Mouse (Mus musculus) embryonic facial prominence, embryonic 14.5 days (tissue): ENCODE results near the gene Spata25. TPM values are rescaled to one million over a fixed set of nuclear protein-coding genes. Genes with fewer than 3 reads are reported as not detected.
"Not testable (repeated sequence)": the region's sequence is repeated elsewhere in the genome, so short reads cannot be mapped to it uniquely, and the experiment has no call there.

Experiments
- ATAC-seq: fragments of 200-750 bp; cut with Nextera tagmentation; 2 replicates; pipeline ENCODE4 v1.8.0; 2017; ENCODE audit warnings: low read depth, moderate number of reproducible peaks, moderate TSS enrichment
- DNase-seq: peaks from one replicate; pipeline ENCODE4 v3.0.0-alpha.2; 2015; ENCODE audit warnings: low spot score
- H3K27ac ChIP-seq: fragments of 300-500 bp; sonication (generic); replicated peaks from 2 replicates; pipeline ENCODE4 v1.5.1; 2014; ENCODE audit warnings: low read depth, mild to moderate bottlenecking, low read length, moderate library complexity
- H3K27me3 ChIP-seq: fragments of 300-500 bp; sonication (generic); replicated peaks from 2 replicates; pipeline ENCODE4 v1.6.1; 2014; ENCODE audit warnings: low read length; ENCODE audit not compliant: control insufficient read depth, insufficient read depth
- H3K36me3 ChIP-seq: fragments of 300-500 bp; sonication (generic); 2 replicates; pipeline ENCODE4 v1.6.1; 2014; ENCODE audit warnings: low read length, mixed read lengths; ENCODE audit not compliant: control insufficient read depth, insufficient read depth
- H3K4me1 ChIP-seq: fragments of 300-500 bp; sonication (generic); 2 replicates; pipeline ENCODE4 v1.6.1; 2014; ENCODE audit warnings: antibody characterized with exemption, low read length; ENCODE audit not compliant: control insufficient read depth, insufficient read depth
- H3K4me2 ChIP-seq: fragments of 300-500 bp; sonication (generic); 2 replicates; pipeline ENCODE4 v1.6.1; 2014; ENCODE audit warnings: low read depth, mild to moderate bottlenecking, low read length, moderate library complexity, mixed read lengths
- H3K4me3 ChIP-seq: fragments of 300-500 bp; sonication (generic); 2 replicates; pipeline ENCODE4 v1.5.1; 2014; ENCODE audit warnings: low read depth, mild to moderate bottlenecking, low read length
- H3K9ac ChIP-seq: fragments of 300-500 bp; sonication (generic); 2 replicates; pipeline ENCODE4 v1.6.1; 2014; ENCODE audit warnings: low read depth, mild to moderate bottlenecking, low read length, moderate library complexity, mixed read lengths
- H3K9me3 ChIP-seq: fragments of 300-500 bp; sonication (generic); 2 replicates; pipeline ENCODE4 v1.6.1; 2016; ENCODE audit warnings: low read length; ENCODE audit not compliant: control insufficient read depth
- WGBS: fragments of 180-500 bp; shearing (Covaris S2); extraction: QIAGEN DNeasy Blood & Tissue Kit; methylation state at CpG from one replicate; pipeline ENCODE4 v1.1.7; 2014; 5-methylcytosine and 5-hydroxymethylcytosine counted together
- polyA plus RNA-seq: library from polyadenylated mRNA; unstranded; fragments of >200 nt; fragmentation: Nextera tagmentation; extraction: Ambion mirVana; gene quantifications from 2 replicates; pipeline ENCODE4 v1.2.1, GENCODE M21; 2014

Gene Spata25
- not detected in 2 replicates for polyA plus RNA-seq

DNA sequence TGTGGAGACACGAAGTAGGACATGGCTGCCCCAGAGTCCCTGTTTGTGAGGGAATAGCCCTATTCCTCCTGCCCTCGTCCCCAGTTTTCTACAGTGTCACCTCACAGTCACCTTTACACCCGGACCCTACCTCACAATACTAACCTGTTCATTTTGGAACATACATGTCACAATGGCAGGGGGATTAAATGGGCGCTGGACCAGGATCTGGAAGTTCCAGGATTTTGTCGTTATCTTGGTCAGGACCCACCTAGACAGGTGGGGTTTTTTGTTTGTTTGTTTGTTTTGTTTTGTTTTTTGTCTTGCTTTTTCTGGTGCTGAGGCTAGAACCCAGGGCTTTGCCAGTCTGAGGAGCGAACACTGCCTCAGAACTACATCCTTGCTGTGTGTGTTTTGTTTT, at the start of gene Spata25:
TSS of gene Spata25 (minus strand) at position 101 of the 400 bp plus-strand sequence.
- Histone ChIP-seq H3K36me3 (peaks cover 32% of the 10 kb centered on the region), H3K9ac (no peak within 1 kb of the TSS), H3K9me3 (no peaks in the 10 kb centered on the region), H3K4me3 (no peak within 1 kb of the TSS), H3K27ac (no peak within 1 kb of the TSS), H3K4me1 (peaks cover 4% of the 10 kb centered on the region), H3K27me3 (no peaks in the 10 kb centered on the region), H3K4me2 (no peak within 1 kb of the TSS)
- WGBS: 82% methylated on average over 6 of the region's 6 CpGs
- DNase-seq: no peak
- ATAC-seq: no peak

DNA sequence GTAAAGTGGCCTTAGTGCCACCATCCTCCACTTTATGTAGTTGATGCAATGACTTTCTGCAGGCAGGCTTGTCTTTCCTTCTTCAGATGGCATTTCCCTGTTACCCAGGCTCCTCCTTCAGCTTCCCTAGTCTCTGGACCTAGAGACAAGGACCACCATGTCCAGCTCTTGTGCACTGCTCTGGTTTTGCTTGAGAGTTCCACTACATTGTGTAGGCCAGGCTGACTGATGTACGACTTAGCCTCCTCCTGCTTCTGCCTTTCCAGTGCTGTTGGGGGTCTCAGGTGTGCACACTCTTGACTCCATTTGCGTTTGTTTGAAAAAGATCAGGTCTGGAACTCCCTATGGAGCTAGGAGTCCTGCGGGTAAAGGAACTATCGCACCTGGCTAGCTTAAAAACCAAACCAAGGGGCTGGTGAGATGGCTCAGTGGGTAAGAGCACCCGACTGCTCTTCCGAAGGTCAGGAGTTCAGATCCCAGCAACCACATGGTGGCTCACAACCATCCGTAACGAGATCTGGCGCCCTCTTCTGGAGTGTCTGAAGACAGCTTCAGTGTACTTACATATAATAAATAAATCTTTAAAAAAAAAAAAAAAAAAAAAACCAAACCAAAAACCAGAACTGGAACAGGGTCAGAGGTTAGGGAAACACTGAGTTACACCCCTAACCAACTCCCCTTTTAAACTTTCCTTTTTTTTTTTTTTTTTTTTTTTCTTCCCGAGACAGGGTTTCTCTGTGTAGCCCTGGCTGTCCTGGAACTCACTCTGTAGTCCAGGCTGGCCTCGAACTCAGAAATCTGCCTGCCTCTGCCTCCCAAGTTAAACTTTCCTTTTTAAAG, 49.3 kb upstream of the Spata25 start:
- not testable (repeated sequence) for H3K9ac ChIP-seq, H3K27me3 ChIP-seq, ATAC-seq, H3K9me3 ChIP-seq, DNase-seq, H3K36me3 ChIP-seq, H3K27ac ChIP-seq
- Histone ChIP-seq H3K4me3 (peak overlapping the region; percentile 87), H3K4me1 (peaks cover 16% of the 10 kb centered on the region), H3K4me2 (peak overlapping the region; percentile 94; the same call in 1 of the 2 replicates)
- 78% methylated on average over 11 of the region's 11 CpGs for WGBS

- peaks cover 14% of the 10 kb centered on the region for H3K4me1 ChIP-seq
- H3K4me2 ChIP-seq, H3K4me3 ChIP-seq, H3K27ac ChIP-seq, DNase-seq, ATAC-seq, H3K27me3 ChIP-seq, H3K9me3 ChIP-seq, H3K36me3 ChIP-seq, H3K9ac ChIP-seq: not testable (repeated sequence)
- 38% methylated on average over 2 of the region's 2 CpGs for WGBS
Observed at GRCm38 (mm10) chr2:164875648-164876047, 47.3 kb upstream of the Spata25 start.

DNA sequence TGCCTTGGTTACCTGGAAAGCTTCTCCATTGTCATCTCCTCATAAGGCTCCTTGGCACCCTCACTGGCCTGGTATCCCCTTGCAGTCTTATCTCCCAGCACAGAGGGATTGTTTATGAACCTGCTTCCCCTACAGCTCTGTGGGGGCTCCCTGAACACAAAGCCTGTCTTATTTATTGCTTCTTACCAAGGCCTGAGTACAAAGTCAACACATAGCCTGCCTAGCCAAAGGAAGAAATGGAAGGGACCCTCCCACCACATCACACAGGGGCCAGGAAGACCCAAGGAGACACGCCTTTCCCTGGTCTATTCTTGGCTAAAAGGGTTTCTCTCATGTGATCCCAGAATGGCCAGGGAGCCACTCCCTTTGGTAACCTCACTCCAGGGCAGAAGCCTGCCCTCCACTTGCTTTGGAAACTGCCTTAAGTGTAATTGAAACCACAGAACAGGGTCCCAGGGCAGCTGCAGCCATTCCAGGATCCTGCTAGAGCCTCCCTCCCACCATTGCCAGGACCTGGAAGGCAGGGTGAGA, 46.0 kb upstream of the Spata25 start:
- 27% methylated on average over 1 of the region's 1 CpGs for WGBS
- H3K9ac ChIP-seq: no peak overlapping the region
- peak; percentile 76 for DNase-seq

DNA sequence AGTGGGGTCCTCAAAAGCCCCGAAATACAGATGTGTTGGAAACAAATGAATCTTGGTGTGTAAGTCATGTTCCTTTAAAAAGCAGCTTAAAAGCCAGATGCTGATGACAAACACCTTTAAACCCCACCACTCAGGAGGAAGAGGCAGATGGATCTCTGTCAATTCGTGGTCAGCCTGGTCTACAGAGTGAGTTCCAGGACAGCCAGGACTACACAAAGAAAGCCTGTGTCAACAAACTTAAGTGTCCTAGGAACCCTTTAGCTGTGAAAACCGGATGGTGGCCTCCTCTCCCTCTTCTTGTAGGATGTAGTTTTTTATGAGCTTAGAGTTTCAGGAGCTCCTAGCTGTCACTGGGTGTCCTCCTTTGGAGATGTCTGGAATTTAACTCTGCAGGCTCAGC, 45.3 kb upstream of the Spata25 start:
- 0 out of 2 replicates have a peak, but pooled peaks cover 4% of the 10 kb centered on the region for H3K36me3 ChIP-seq
- 54% methylated on average over 3 of the region's 3 CpGs for WGBS
- H3K4me1 ChIP-seq: peaks cover 11% of the 10 kb centered on the region; the same call in 1 of the 2 replicates
- no peaks in the 10 kb centered on the region for H3K27me3 ChIP-seq
- H3K9me3 ChIP-seq: no peaks in the 10 kb centered on the region
- H3K4me3 ChIP-seq: no peak overlapping the region
- H3K9ac ChIP-seq: 0 out of 2 replicates have a peak overlapping the region, but pooled peaks have one; percentile 19
- H3K4me2 ChIP-seq: no peak overlapping the region
- peak overlapping the region; percentile 68 for H3K27ac ChIP-seq
- DNase-seq (no peak), ATAC-seq (no peak)

More for the DNA sequence above, 46.0 kb upstream of the Spata25 start:
- peaks cover 11% of the 10 kb centered on the region; the same call in 1 of the 2 replicates for H3K4me1 ChIP-seq
- peak; percentile 10; the same call in 1 of the 2 replicates for ATAC-seq
- H3K4me2 ChIP-seq: 0 out of 2 replicates have a peak overlapping the region, but pooled peaks have one; percentile 15
- H3K4me3 ChIP-seq: no peak overlapping the region
- no peaks in the 10 kb centered on the region for H3K27me3 ChIP-seq
- peak overlapping the region; percentile 68 for H3K27ac ChIP-seq
- H3K36me3 ChIP-seq: 0 out of 2 replicates have a peak, but pooled peaks cover 4% of the 10 kb centered on the region
- H3K9me3 ChIP-seq: no peaks in the 10 kb centered on the region

DNA sequence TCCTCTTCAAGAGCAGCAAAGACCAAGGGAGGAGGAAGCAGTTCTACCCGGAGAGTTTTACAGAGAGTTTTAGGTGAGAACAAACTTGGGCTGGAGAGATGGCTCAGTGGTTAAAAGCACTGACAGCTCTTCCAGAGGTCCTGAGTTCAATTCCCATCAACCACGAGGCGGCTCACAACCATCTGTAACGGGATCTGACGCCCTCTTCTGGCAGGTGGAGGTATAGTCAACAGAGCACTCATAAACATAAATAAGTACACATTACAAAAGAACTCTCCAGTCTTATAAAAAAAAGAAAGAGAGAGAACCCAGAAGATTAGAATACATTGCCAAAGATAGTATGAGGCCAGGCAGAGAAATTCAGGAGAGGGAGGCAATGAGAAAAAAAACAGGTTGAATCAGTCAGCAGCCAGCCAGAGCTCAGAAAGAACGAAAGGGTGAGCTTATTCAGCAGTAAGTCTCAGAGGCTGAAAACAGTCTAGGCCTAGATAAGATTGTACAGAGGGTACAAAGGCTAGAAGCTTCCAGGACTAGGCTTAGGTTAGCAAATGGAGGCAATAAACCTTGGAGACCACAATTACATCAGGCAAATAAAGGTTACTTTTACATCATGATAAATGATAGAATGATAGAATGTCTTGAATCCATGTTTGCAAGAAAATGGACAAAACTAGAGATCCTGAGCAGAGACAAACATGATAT, 43.4 kb upstream of the Spata25 start:
- Histone ChIP-seq H3K9ac (no peak overlapping the region), H3K4me1 (peaks cover 5% of the 10 kb centered on the region; the same call in 1 of the 2 replicates), H3K9me3 (peaks cover 5% of the 10 kb centered on the region; the same call in 1 of the 2 replicates), H3K4me3 (no peak overlapping the region), H3K27ac (no peak overlapping the region), H3K27me3 (no peaks in the 10 kb centered on the region), H3K36me3 (no peaks in the 10 kb centered on the region), H3K4me2 (no peak overlapping the region)
- ATAC-seq: no peak
- WGBS: 62% methylated on average over 6 of the region's 6 CpGs
- no peak for DNase-seq

DNA sequence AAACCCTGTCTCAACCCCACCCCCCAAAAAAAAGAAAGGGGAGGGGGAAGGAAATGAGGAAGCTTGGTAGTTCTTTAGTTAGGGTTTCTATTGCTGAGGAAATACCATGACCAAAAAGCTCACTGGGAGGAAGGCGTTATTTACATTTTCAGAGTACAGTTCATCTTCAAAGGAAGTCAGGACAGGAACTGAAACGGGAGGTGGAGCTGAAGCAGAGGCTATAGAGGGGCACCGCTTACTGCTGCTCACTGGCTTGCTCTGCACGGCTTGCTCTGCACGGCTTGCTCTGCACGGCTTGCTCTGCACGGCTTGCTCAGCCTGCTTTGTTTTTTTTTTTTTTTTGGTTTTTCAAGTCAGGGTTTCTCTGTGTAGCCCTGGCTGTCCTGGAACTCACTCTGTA, 40.2 kb upstream of the Spata25 start:
- Histone ChIP-seq H3K9me3 (peaks cover 5% of the 10 kb centered on the region; the same call in 1 of the 2 replicates), H3K4me2 (no peak overlapping the region), H3K4me3 (no peak overlapping the region), H3K4me1 (no peaks in the 10 kb centered on the region), H3K36me3 (no peaks in the 10 kb centered on the region), H3K27ac (no peak overlapping the region), H3K9ac (no peak overlapping the region), H3K27me3 (no peaks in the 10 kb centered on the region)
- no peak for ATAC-seq
- 80% methylated on average over 7 of the region's 7 CpGs for WGBS
- DNase-seq: no peak

DNA sequence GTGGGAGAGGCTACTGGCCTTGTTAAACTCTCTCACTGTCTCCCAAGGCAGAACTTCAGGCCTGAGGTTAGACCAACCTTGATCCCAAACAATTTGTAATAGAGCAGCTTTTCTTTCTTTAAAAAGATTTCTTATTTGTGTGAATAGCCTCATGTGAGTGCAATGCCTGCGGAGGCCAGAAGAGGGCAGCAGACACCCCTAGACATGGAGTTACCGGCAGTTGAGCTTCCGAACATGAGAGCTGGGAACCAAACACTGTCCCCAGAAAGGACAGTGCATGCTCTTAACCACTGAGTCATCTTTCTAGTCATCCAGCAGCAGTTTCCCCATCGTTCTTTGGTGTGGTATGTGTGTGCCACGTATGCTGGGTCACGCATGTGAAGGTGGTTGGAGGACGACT, 39.2 kb upstream of the Spata25 start:
- ATAC-seq: no peak
- Histone ChIP-seq H3K36me3 (no peaks in the 10 kb centered on the region), H3K27me3 (no peaks in the 10 kb centered on the region), H3K27ac (0 out of 2 replicates have a peak overlapping the region, but pooled peaks have one; percentile 58), H3K4me2 (no peak overlapping the region), H3K4me1 (peaks cover under 1% of the 10 kb centered on the region; the same call in 1 of the 2 replicates), H3K4me3 (no peak overlapping the region), H3K9ac (no peak overlapping the region), H3K9me3 (peaks cover 5% of the 10 kb centered on the region; the same call in 1 of the 2 replicates)
- DNase-seq: no peak
- WGBS: 93% methylated on average over 7 of the region's 7 CpGs
